Mouse (Mus musculus) right cerebral cortex, adult 2 months (tissue): ENCODE results near the gene Uspl1.

Experiments used
- DNase-seq, 2 experiments: peaks; one replicate each; pipeline ENCODE4 v3.0.0; 2021 to 2022; ENCODE audit warnings: low spot score in 2 of 2

Uspl1 gene

DNA sequence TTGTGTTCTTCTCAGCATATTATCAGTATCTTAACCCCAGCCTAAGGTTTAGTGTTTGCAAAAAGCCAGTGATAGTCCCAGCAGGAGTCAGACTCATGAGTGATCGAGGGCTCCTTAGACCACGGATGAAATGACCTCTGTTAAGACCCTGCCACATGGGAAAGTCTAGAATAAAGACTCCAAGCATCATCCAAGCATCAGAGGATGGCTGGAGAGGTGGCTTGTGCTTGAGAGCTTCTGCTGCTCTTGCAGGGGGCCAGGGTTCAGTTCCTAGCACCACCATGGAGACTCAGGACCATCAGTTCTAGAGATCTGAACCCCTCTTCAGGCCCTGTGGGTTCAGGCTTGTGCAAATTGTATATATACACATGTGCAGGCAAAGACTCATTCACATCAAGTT is 16.1 kb upstream of the Uspl1 start:
- no peak for DNase-seq

DNA sequence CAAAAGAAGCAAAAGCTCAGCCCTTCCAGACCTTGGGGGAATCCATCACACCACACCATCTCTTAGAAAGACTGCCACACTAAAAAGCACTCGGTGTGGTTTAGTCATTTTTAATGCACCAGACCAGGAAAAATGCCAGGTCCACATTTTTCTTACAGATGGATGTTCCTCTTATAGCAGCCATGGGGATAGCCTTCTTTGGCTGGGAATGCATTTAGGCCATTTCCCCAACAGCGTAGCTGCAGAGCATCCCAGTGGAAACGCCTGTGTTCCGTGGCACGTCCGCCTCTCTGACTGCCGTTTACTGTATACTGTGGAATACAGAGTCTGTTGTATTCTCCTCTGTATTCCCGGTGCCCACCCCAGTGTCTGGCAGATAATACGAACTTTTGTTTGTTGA is 15.3 kb upstream of the Uspl1 start:
- DNase-seq: peak; percentile 25 to 35

DNA sequence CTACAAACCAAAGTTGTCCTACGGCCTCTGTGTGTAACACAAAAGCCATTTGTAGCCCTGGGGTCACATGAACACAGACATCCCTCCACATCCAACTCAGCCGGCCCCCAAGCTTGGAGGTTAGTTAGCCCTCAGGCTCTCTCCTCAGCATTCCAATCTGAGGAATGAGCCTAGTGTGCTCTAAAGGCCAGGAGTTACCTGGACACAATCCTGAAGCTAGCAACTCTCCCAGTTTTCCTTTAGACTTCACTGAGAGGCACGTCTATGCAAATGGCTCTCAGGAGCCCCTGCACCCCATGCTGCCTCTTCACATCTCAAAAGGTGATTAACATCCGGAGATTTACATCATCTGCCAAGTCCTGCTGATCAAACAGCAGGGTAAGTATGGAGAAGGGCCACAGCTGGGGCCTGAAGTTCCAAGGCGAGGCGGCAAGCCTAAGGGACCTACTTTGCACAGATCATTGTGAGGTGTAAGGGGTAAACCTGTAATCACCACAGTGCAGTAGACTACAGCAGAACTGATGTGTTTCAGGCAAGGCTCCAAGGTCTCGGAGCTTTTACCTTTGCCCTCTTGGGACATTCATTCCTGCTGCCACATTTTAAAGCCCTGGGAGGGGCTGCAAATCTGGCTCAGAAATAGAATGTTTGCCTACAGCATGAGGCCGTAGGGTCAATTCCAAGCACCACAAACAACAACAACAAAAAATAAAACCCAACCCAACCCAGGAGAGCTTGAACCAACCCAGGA is 13.1 kb upstream of the Uspl1 start:
- DNase-seq: no peak

- DNase-seq: no peak
These were observed 11.9 kb upstream of the Uspl1 start for GRCm38 (mm10) chr5:149172246-149172645.

DNA sequence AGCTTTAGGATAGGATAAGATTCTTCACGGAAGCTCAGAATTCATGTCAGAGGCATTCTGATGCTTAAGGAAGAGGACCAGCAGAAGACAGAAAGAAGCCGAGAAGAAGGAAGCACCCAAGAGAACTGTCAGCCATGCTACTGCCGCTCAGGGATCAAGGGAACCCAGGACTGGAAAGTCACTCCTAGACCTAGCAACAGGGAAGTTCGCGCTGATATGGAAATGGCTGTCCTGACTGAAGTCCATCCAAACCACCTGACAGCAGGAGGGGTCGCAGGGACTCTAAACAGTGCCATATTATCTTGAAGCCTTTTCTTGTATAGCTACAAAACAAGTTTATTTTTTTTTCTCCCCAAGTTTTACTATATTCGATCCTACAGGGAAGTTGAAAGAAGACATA is 9.6 kb upstream of the Uspl1 start:
- DNase-seq: no peak

DNA sequence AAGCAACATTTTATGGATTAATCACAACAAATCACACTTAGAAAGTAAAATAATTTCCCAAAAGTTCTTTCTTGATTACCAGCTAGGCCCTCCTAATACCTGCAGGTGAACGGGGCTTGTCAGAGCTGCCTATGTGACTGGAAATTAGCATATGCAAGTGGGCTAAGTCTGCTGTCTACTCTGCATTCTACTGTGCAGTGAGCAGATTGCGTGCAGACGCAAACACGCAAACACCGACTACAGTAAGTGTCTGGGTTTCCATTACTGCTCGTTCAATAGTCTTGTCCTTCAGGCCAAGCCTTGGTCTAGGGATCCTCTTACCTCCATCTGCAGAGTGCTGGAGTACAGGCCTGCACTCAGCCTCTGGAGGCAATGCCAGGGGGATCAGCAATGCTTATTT is 8.4 kb upstream of the Uspl1 start:
- DNase-seq: no peak

DNA sequence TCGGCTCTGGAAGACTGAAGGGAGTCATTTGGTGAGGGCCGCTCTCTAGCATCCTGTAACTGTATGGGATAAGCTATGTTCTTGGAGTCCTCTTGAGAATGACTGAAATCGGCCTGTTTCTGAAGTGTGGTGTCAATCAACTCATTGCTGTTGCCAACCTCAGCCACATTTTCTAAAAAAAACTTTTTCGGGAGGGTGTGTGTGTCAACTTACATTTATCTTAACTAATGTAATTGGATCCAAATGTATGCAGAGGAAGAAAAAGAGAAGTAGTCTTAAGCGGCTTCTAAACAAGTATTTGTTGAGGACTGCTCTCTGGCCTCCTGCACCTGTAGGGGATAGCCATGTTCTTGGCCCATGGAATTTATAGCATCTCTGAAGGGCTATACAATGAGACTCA is 6.1 kb upstream of the Uspl1 start:
- DNase-seq: no peak

DNA sequence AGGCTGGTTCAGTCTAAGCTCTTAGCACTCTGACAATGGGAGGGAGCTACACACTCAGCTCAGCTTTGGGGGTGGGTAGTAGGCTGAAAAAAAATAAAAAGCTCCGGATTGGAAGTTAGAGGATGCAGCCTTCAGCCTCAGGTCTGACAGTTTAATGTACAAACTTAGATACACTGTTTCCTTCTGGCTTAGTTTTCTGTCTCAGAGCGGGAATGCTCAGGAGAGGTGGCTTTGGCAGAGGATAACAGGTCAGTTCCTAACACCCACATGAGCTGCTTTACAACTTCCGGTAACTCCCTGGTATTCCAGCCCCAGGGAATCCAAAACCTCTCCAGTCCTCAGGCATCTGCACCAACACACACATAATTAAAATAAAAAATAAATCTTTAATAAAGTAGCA is 4.3 kb upstream of the Uspl1 start:
- DNase-seq: no peak

DNA sequence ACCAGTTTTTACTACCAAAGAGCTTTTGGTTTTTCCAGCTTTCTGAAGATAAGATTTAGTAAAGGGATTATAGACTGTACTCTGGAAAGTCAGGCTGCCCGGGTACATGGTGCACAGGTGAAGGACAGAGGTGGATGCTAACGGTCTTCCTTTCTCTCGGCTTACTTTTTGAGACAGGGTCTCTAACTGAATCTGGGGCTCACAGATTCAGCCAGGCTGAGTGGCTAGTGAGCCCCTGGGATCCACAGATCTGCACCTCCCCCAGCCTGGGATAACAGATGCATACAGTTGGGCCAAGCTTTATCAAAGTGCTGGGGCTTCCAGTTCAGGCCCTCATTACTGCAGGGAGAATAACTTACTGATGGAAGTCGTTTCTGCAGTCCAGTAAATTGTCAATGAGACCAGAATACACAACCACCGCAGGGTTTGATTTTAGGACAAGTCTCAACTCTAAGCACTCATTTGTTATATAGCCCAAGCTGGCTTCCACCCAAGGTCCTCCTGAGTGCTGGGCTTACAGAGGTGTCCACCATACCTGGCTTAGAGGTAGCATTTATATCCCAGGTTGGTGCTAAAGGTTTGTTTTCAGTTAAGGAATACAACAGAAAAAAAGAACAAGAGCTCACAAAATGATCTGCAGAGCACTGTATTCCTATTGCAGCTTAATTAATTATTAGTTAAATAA is 1.8 kb upstream of the Uspl1 start:
- DNase-seq: no peak

GRCm38 (mm10) chr5:149183122-149183521 is 1.0 kb upstream of the Uspl1 start:
- no peak for DNase-seq

- no peak for DNase-seq
These were observed 438 bp upstream of the Uspl1 start for GRCm38 (mm10) chr5:149183721-149184103.

- DNase-seq: peak in 1 of 2 experiments; percentile 46
These were observed 665 bp downstream of the Uspl1 start for GRCm38 (mm10) chr5:149184844-149185186.

DNA sequence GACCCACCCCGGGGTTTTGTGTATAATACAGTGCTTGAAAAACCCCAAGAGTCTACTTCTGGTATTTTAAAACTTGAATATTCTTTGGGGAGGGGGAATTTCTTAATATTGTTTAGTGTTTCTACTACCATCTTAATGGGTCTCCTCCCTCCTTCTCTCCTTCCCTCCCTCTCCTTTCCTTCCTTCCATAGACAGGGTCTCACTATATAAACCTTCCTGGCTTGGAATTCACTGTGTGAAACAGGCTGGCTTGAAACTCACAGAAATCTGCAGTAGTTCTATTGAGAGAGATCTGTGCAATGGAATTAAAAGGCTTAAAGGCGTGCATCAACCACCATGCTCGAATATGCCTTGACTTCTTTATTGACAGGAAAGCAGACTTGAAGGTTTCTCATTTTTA is 1.7 kb downstream of the Uspl1 start:
- no peak for DNase-seq

GRCm38 (mm10) chr5:149190160-149190559 is 6.0 kb downstream of the Uspl1 start:
- no peak for DNase-seq

DNA sequence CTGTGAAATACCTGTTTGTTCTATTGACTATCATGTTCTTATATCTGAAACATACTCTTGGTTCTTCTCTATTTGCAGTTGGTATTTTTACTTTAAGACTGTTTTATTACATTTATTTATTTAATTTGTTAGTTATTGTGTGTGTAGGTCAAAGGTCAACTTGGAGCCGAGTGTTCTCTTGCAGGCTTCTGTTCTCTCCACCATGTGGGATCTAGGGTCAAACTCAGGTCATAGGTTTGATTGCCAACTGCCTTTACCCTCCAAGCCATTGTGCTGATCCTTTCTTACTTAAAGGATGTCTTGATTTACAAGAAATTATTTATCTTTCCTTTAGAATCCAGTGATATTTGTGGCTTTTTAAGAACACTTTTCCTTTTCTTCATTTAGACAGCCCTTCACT is 12.5 kb downstream of the Uspl1 start:
- no peak for DNase-seq

DNA sequence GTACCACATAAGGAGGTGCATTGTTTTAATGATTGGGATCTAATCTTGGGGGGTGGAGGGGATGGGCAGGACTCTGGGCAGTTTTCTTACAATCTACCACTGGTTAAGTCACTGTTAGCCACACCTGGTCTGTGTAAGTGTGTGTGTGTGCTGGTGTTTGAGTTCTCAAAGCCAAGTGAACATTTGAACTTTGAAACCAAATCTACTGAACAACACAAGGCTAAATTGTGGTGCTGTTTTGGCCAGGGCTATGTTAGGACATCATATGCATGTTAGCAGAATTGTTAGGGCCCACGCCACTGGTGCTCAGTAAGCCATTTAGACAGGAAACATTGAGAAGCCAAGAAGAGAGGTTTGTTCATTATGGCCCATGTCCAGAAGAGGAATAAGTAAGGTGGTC is 14.6 kb downstream of the Uspl1 start:
- no peak for DNase-seq

- peak; percentile 18 to 29 for DNase-seq
These were observed 18.8 kb downstream of the Uspl1 start for GRCm38 (mm10) chr5:149202941-149203340.

DNA sequence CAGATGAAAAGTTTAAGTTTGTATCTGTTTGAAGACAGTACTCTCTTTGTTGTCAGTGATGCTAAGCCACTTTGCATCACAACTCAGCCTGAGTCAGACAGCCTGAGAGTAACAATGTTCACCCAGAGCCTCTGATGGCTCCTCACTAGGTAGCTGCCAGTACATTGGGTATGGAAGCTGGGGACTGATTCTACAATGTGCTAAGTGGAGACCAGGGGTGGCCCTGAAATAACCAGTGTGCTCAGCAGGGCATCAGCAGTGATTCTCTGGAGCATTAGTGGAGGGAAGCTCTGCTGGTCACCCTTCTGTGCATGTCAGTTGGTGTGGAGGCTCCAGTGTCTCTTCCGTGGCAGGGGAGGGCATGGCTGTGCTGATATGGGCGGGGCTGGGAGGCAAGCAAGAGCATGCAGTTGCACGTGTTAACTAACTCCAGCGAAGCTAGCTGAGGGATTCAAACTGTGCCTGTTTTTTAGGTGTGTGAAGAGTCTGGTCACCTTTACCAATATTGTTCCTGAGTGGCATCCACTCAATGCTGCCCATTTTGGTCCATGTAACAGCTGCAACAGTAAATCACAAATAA is 19.7 kb downstream of the Uspl1 start:
- DNase-seq: no peak

- no peak for DNase-seq
These were observed 20.7 kb downstream of the Uspl1 start for GRCm38 (mm10) chr5:149204822-149205221.

DNA sequence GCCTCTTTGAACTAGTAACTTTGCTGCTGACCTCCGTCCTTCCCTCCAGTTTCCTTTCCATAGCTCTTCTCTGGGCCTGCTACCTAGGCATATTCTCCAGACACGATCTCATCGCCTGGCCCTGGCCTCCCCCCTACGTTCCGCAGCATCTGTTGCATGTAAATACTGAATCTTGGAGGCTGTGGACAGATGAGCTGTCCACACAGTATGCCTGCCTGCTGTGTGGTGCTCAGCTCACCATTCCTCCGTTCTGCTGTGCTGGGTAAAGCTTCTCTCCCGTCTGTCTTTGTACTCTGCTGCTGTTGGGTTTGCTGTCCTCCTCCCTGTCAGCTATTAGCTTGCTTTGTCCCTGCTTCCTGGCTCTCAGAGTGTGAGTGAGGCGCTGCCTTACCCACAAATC is 21.1 kb downstream of the Uspl1 start:
- DNase-seq: no peak

DNA sequence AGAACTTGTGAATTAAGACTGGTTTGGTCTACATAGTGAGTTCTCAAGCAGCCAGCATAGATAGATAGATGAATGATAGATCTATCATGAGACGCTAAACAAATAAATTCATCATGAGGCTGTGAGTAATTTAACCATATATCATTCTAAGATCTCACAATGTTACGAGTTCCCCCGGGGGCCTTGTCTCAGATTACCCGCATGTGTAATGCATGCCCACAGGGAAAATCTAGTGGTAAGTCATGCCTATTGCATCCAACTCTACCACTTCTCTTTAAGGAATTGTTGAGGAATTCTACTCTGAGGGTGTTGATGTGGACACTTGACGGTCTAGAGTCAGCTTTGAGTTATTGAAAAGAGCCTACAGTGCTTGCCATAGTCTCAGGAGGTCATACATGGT is 22.1 kb downstream of the Uspl1 start:
- DNase-seq: no peak

- no peak for DNase-seq
These were observed 23.5 kb downstream of the Uspl1 start for GRCm38 (mm10) chr5:149207661-149208060.

- DNase-seq: no peak
These were observed 24.6 kb downstream of the Uspl1 start for GRCm38 (mm10) chr5:149208776-149209175.
